Mouse (Mus musculus): Measurements from ENCODE around the gene Med9. TPM values are rescaled to one million over a fixed set of nuclear protein-coding genes. Genes with fewer than 3 reads are reported as not detected.

The Med9 gene
- total and polyA plus RNA-seq, 2 experiments from 2014 or later: 31.6 to 36.0 TPM

GRCm38 (mm10) chr11:59910586-59910985 is 37.4 kb upstream of the Med9 start:
- H3K27ac ChIP-seq (ENCODE audit: low read depth, low read length): no peak overlapping the region
- H3K27me3 ChIP-seq (ENCODE audit: insufficient read depth, low read length): no peaks in the 10 kb centered on the region
- H3K9me3 ChIP-seq (ENCODE audit: low read length): no peaks in the 10 kb centered on the region
- no peak overlapping the region for H3K4me2 ChIP-seq (ENCODE audit: low read depth)
- no peaks in the 10 kb centered on the region for H3K36me3 ChIP-seq (ENCODE audit: insufficient read depth)
- no peak for TF ChIP-seq CTCF (IDR thresholded peaks at IDR 0.05; ENCODE audit: low read depth)
- no peak overlapping the region for H3K4me3 ChIP-seq (ENCODE audit: low read depth, low read length)
- DNase-seq: no peak
- no peaks in the 10 kb centered on the region for H3K4me1 ChIP-seq (ENCODE audit: insufficient read depth)
- no peak overlapping the region for H3K9ac ChIP-seq
- ATAC-seq: no peak

GRCm38 (mm10) chr11:59911523-59911922 is 36.5 kb upstream of the Med9 start:
- Histone ChIP-seq H3K27me3 (ENCODE audit: insufficient read depth, low read length) (no peaks in the 10 kb centered on the region), H3K36me3 (ENCODE audit: insufficient read depth) (no peaks in the 10 kb centered on the region), H3K4me1 (ENCODE audit: insufficient read depth) (no peaks in the 10 kb centered on the region), H3K4me2 (ENCODE audit: low read depth) (no peak overlapping the region), H3K4me3 (ENCODE audit: low read depth, low read length) (no peak overlapping the region), H3K27ac (ENCODE audit: low read depth, low read length) (no peak overlapping the region), H3K9me3 (ENCODE audit: low read length) (no peaks in the 10 kb centered on the region), H3K9ac (no peak overlapping the region)
- no peak for TF ChIP-seq CTCF (IDR thresholded peaks at IDR 0.05; ENCODE audit: low read depth)
- 78% methylated on average over 1 of the region's 1 CpGs for WGBS
- no peak for DNase-seq
- no peak for ATAC-seq

GRCm38 (mm10) chr11:59913702-59914101 is 34.3 kb upstream of the Med9 start:
- Histone ChIP-seq H3K27me3 (ENCODE audit: insufficient read depth, low read length) (no peaks in the 10 kb centered on the region), H3K36me3 (ENCODE audit: insufficient read depth) (no peaks in the 10 kb centered on the region), H3K27ac (ENCODE audit: low read depth, low read length) (no peak overlapping the region), H3K4me1 (ENCODE audit: insufficient read depth) (no peaks in the 10 kb centered on the region), H3K9ac (no peak overlapping the region), H3K4me3 (ENCODE audit: low read depth, low read length) (no peak overlapping the region), H3K4me2 (ENCODE audit: low read depth) (no peak overlapping the region), H3K9me3 (ENCODE audit: low read length) (no peaks in the 10 kb centered on the region)
- no peak for TF ChIP-seq CTCF (IDR thresholded peaks at IDR 0.05; ENCODE audit: low read depth)
- no peak for ATAC-seq
- DNase-seq: no peak
- WGBS: 89% methylated on average over 4 of the region's 4 CpGs

- Histone ChIP-seq H3K27ac (ENCODE audit: low read depth, low read length) (no peak overlapping the region), H3K4me1 (ENCODE audit: insufficient read depth) (no peaks in the 10 kb centered on the region), H3K9ac (no peak overlapping the region), H3K4me2 (ENCODE audit: low read depth) (no peak overlapping the region), H3K27me3 (ENCODE audit: insufficient read depth, low read length) (no peaks in the 10 kb centered on the region), H3K9me3 (ENCODE audit: low read length) (no peaks in the 10 kb centered on the region), H3K36me3 (ENCODE audit: insufficient read depth) (no peaks in the 10 kb centered on the region), H3K4me3 (ENCODE audit: low read depth, low read length) (no peak overlapping the region)
- DNase-seq: no peak
- no peak for ATAC-seq
- TF ChIP-seq CTCF (IDR thresholded peaks at IDR 0.05; ENCODE audit: low read depth): no peak
- WGBS: 28% methylated on average over 4 of the region's 4 CpGs
These were observed 30.0 kb upstream of the Med9 start for GRCm38 (mm10) chr11:59918014-59918413.

GRCm38 (mm10) chr11:59919401-59919800 is 28.6 kb upstream of the Med9 start:
- no peak overlapping the region for H3K27ac ChIP-seq (ENCODE audit: low read depth, low read length)
- no peak overlapping the region for H3K9ac ChIP-seq
- H3K36me3 ChIP-seq (ENCODE audit: insufficient read depth): no peaks in the 10 kb centered on the region
- DNase-seq (no peak), ATAC-seq (no peak)
- H3K4me2 ChIP-seq (ENCODE audit: low read depth): no peak overlapping the region
- no peaks in the 10 kb centered on the region for H3K4me1 ChIP-seq (ENCODE audit: insufficient read depth)
- H3K27me3 ChIP-seq (ENCODE audit: insufficient read depth, low read length): no peaks in the 10 kb centered on the region
- H3K4me3 ChIP-seq (ENCODE audit: low read depth, low read length): no peak overlapping the region
- H3K9me3 ChIP-seq (ENCODE audit: low read length): no peaks in the 10 kb centered on the region
- 70% methylated on average over 3 of the region's 3 CpGs for WGBS
- TF ChIP-seq CTCF (IDR thresholded peaks at IDR 0.05; ENCODE audit: low read depth): no peak

GRCm38 (mm10) chr11:59920331-59920730 is 27.7 kb upstream of the Med9 start:
- H3K36me3 ChIP-seq (ENCODE audit: insufficient read depth): no peaks in the 10 kb centered on the region
- no peaks in the 10 kb centered on the region for H3K4me1 ChIP-seq (ENCODE audit: insufficient read depth)
- no peak for ATAC-seq
- no peak overlapping the region for H3K4me3 ChIP-seq (ENCODE audit: low read depth, low read length)
- no peak overlapping the region for H3K4me2 ChIP-seq (ENCODE audit: low read depth)
- H3K9me3 ChIP-seq (ENCODE audit: low read length): no peaks in the 10 kb centered on the region
- no peak overlapping the region for H3K27ac ChIP-seq (ENCODE audit: low read depth, low read length)
- H3K9ac ChIP-seq: no peak overlapping the region
- TF ChIP-seq CTCF (IDR thresholded peaks at IDR 0.05; ENCODE audit: low read depth): no peak
- 77% methylated on average over 5 of the region's 5 CpGs for WGBS
- H3K27me3 ChIP-seq (ENCODE audit: insufficient read depth, low read length): no peaks in the 10 kb centered on the region
- DNase-seq: no peak

GRCm38 (mm10) chr11:59921265-59921664 is 26.7 kb upstream of the Med9 start:
- no peaks in the 10 kb centered on the region for H3K27me3 ChIP-seq (ENCODE audit: insufficient read depth, low read length)
- DNase-seq (no peak), ATAC-seq (no peak)
- no peaks in the 10 kb centered on the region for H3K4me1 ChIP-seq (ENCODE audit: insufficient read depth)
- H3K4me2 ChIP-seq (ENCODE audit: low read depth): no peak overlapping the region
- no peak for TF ChIP-seq CTCF (IDR thresholded peaks at IDR 0.05; ENCODE audit: low read depth)
- H3K27ac ChIP-seq (ENCODE audit: low read depth, low read length): no peak overlapping the region
- no peak overlapping the region for H3K9ac ChIP-seq
- no peaks in the 10 kb centered on the region for H3K36me3 ChIP-seq (ENCODE audit: insufficient read depth)
- H3K9me3 ChIP-seq (ENCODE audit: low read length): no peaks in the 10 kb centered on the region
- H3K4me3 ChIP-seq (ENCODE audit: low read depth, low read length): no peak overlapping the region
- WGBS: 15% methylated on average over 7 of the region's 7 CpGs

- Histone ChIP-seq H3K36me3 (ENCODE audit: insufficient read depth) (no peaks in the 10 kb centered on the region), H3K9ac (no peak overlapping the region), H3K4me2 (ENCODE audit: low read depth) (no peak overlapping the region), H3K27me3 (ENCODE audit: insufficient read depth, low read length) (no peaks in the 10 kb centered on the region), H3K4me1 (ENCODE audit: insufficient read depth) (peaks cover 7% of the 10 kb centered on the region; the same call in 1 of the 2 replicates), H3K4me3 (ENCODE audit: low read depth, low read length) (no peak overlapping the region), H3K9me3 (ENCODE audit: low read length) (no peaks in the 10 kb centered on the region), H3K27ac (ENCODE audit: low read depth, low read length) (no peak overlapping the region)
- WGBS: 50% methylated on average over 4 of the region's 4 CpGs
- ATAC-seq (no peak), DNase-seq (no peak)
- TF ChIP-seq CTCF (IDR thresholded peaks at IDR 0.05; ENCODE audit: low read depth): no peak
These were observed 18.0 kb upstream of the Med9 start for GRCm38 (mm10) chr11:59930031-59930430.
